Mouse (Mus musculus) kidney, adult 2 months (tissue): ENCODE data around the gene Brinp3. TPM values are rescaled to one million over a fixed set of nuclear protein-coding genes. Genes with fewer than 3 reads are reported as not detected.

ENCODE experiments used
- DNase-seq: peaks from one replicate; pipeline ENCODE4 v3.0.0; 2021
- H3K27ac ChIP-seq: fragments of 200-500 bp; 2 replicates; pipeline ENCODE4 v1.5.1; 2012; ENCODE audit warnings: low read depth, low read length, control low read depth, inconsistent platforms; ENCODE audit not compliant: insufficient read depth
- H3K27me3 ChIP-seq: fragments of 200-500 bp; replicated peaks from 2 replicates; pipeline ENCODE4 v1.6.1; 2012; ENCODE audit warnings: mild to moderate bottlenecking, moderate library complexity, low read length, inconsistent platforms; ENCODE audit not compliant: control insufficient read depth, insufficient read depth
- H3K36me3 ChIP-seq: fragments of 200-500 bp; 2 replicates; pipeline ENCODE4 v1.6.1; 2012; ENCODE audit warnings: mild to moderate bottlenecking, moderate library complexity, low read length, inconsistent platforms; ENCODE audit not compliant: control insufficient read depth, insufficient read depth
- H3K4me1 ChIP-seq: fragments of 200-500 bp; 2 replicates; pipeline ENCODE4 v1.6.1; 2011; ENCODE audit warnings: low read length; ENCODE audit not compliant: control insufficient read depth, insufficient read depth
- H3K4me3 ChIP-seq: fragments of 200-500 bp; 2 replicates; pipeline ENCODE4 v1.5.1; 2011; ENCODE audit warnings: mild to moderate bottlenecking, low read depth, low read length, control low read depth; ENCODE audit not compliant: insufficient read depth
- CTCF ChIP-seq: fragments of 200-500 bp; conservative IDR thresholded peaks from 2 replicates; pipeline ENCODE4 v1.5.1; 2011; ENCODE audit warnings: low read depth, mild to moderate bottlenecking, control low read depth, low read length, moderate library complexity, mixed read lengths; ENCODE audit not compliant: insufficient read depth, insufficient read length
- POLR2A ChIP-seq: fragments of 200-500 bp; IDR thresholded peaks from one replicate; pipeline ENCODE4 v1.6.1; 2011; ENCODE audit warnings: low read depth, low read length, control low read depth
- WGBS: fragments of 180-500 bp; shearing (Covaris S2); methylation state at CpG from one replicate; pipeline ENCODE4 v1.1.7; 2018; 5-methylcytosine and 5-hydroxymethylcytosine counted together
- polyA plus RNA-seq: library from polyadenylated mRNA; depleted of rRNA; stranded (reverse); fragments of >200 nt; gene quantifications from 2 replicates; pipeline ENCODE4 v1.2.3, GENCODE M21; 2012

Gene Brinp3
- polyA plus RNA-seq, 1 experiment, result 0.03 TPM

DNA sequence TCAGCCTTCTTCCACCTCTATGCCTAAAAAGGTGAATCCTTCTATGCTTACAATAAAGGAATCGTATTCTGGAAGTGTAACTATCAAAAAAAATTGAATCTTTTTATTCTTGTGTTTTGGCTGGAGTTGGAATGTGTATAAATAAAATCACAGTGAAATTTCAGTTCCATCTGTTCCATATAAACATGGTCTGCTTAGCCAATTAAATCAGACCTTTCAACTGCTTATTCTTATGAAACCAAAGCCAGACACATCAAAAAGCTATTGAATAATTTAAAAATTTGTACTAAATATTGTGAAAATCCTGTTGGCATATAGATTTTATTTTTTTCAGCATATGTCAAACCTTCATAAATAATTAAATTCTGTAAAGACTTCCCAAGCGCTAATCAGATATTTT is 355.6 kb downstream of the Brinp3 start:
- TF ChIP-seq POLR2A (no peak), CTCF (no peak)
- 65% methylated on average over 2 of the region's 2 CpGs for WGBS

GRCm38 (mm10) chr1:146898636-146899035 is 404.1 kb downstream of the Brinp3 start:
- no peak for TF ChIP-seq CTCF
- no peak for TF ChIP-seq POLR2A
- H3K27ac ChIP-seq, result no peak overlapping the region
- H3K4me3 ChIP-seq, result no peak overlapping the region
- no peak for DNase-seq
- no peaks in the 10 kb centered on the region for H3K4me1 ChIP-seq
- no peaks in the 10 kb centered on the region for H3K36me3 ChIP-seq
- no peaks in the 10 kb centered on the region for H3K27me3 ChIP-seq

More for the DNA sequence above, 355.6 kb downstream of the Brinp3 start:
- Histone ChIP-seq H3K4me1 (no peaks in the 10 kb centered on the region), H3K4me3 (no peak overlapping the region), H3K27me3 (no peaks in the 10 kb centered on the region), H3K36me3 (no peaks in the 10 kb centered on the region), H3K27ac (no peak overlapping the region)
- DNase-seq, result no peak

DNA sequence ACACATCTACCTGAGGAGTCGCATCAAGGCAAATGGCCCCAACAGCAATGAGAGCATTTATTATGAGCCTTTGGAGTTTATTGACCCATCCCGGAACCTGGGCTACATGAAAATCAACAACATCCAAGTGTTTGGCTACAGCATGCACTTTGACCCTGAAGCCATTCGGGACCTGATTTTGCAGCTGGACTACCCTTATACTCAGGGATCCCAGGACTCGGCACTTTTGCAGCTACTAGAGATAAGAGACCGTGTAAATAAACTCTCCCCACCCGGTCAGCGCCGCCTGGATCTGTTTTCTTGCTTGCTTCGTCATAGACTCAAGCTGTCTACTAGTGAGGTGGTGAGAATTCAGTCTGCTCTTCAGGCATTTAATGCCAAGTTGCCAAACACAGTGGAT is 407.1 kb downstream of the Brinp3 start:
- H3K27me3 ChIP-seq, result no peaks in the 10 kb centered on the region
- H3K4me3 ChIP-seq, result no peak overlapping the region
- no peaks in the 10 kb centered on the region for H3K36me3 ChIP-seq
- no peak for DNase-seq
- TF ChIP-seq POLR2A (no peak), CTCF (no peak)
- H3K27ac ChIP-seq, result no peak overlapping the region
- H3K4me1 ChIP-seq, result no peaks in the 10 kb centered on the region
- WGBS, result 77% methylated on average over 9 of the region's 9 CpGs

DNA sequence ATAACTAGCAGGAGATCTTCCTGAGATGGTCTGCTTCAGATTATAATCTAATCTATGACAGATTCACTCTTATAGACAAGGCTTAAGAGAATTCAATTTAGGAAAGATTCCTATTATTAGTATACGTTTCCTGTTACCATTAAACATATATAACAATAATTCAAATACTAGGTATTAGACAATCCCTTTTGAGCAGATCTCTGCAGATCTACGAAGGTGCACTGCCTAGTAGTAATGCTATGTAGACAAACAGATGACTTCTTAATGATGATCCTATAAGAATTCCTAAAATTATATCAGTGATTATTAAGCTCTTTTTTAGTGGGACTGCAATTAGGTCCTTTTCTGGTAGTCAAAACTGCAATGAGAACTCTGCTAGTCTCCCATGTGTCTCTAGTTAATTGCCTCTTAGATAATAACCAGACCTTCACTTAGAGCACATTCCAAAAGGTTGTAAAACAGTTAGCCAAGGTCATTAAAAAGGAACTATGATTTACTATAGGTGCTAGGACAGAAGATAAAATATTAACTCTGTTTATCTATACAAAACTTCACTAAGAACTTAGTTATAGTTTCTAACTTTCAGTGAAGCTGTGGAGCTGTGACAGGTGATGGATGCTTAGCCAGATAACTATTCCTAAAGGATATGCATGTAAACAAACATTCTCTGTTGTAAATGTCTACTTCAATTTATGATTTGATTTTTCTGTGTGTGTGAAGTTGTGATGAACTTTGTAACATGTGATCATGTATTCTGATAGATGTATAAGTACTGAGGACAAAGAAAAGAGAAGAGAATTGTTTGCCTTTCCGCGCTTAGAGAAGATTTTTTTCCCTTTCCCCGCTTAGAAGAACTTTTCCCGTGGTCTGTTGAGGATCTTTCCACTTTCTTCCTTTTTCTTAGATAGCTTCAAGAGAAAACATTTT is 445.2 kb downstream of the Brinp3 start:
- Histone ChIP-seq H3K36me3 (no peaks in the 10 kb centered on the region), H3K4me3 (no peak overlapping the region), H3K27me3 (no peaks in the 10 kb centered on the region), H3K27ac (no peak overlapping the region), H3K4me1 (no peaks in the 10 kb centered on the region)
- TF ChIP-seq CTCF, result no peak
- TF ChIP-seq POLR2A, result no peak
- DNase-seq, result no peak
- WGBS, result 78% methylated on average over 6 of the region's 6 CpGs
